Comparison of ENCODE assay signal across 23 mouse cellular contexts in genomic region chr15:77379921-77380320, GRCm38 (mm10). TPM values are rescaled to one million over a fixed set of nuclear protein-coding genes. Genes with fewer than 3 reads are reported as not detected.
"Had no signal": no experiment of that assay in that cellular context is flagged by ENCODE, and none has a peak within 500 bp of the region (broad histone marks: within the 10 kb centered on the region; RNA-seq: fewer than 3 reads in every experiment).

No protein-coding gene starts in this region.

- H3K27me3 ChIP-seq: kidney, embryonic 15.5 days; liver, embryonic 13.5 days; neural tube, embryonic 12.5 days; neural tube, embryonic 15.5 days; stomach, embryonic 15.5 days had no signal

- ATAC-seq: lung, postnatal 0 days had no signal

- H3K4me1 ChIP-seq: kidney, embryonic 15.5 days; neural tube, embryonic 12.5 days; neural tube, embryonic 15.5 days; stomach, embryonic 15.5 days had no signal

- H3K27ac ChIP-seq: kidney, embryonic 15.5 days; left cerebral cortex, adult 2 months; liver, embryonic 13.5 days; macrophage; neural tube, embryonic 12.5 days; neural tube, embryonic 15.5 days; stomach, embryonic 15.5 days had no signal

- H3K36me3 ChIP-seq: kidney, embryonic 15.5 days; liver, embryonic 13.5 days; neural tube, embryonic 12.5 days; neural tube, embryonic 15.5 days; stomach, embryonic 15.5 days had no signal

- H3K4me3 ChIP-seq: kidney, embryonic 15.5 days; left cerebral cortex, adult 2 months; liver, embryonic 13.5 days; neural tube, embryonic 12.5 days; neural tube, embryonic 15.5 days; stomach, embryonic 15.5 days had no signal

- H3K9ac ChIP-seq: kidney, embryonic 15.5 days; liver, embryonic 13.5 days; lung, embryonic 14.5 days; neural tube, embryonic 12.5 days; neural tube, embryonic 15.5 days; stomach, embryonic 15.5 days had no signal

- DNase-seq: kidney, adult 8-10 months; kidney, postnatal 10 days; kidney, postnatal 36 days; layer of hippocampus, postnatal 36 days; liver, embryonic 13.5 days; lung, embryonic 14.5 days; midbrain, embryonic 14.5 days; right cerebral cortex, adult 18-20 months; right cerebral cortex, postnatal 14 days; spleen, adult 18-20 months; thymus, adult 18-20 months; thymus, postnatal 36 days had no signal

- H3K4me2 ChIP-seq: kidney, embryonic 15.5 days; liver, embryonic 13.5 days; lung, embryonic 14.5 days; neural tube, embryonic 12.5 days; neural tube, embryonic 15.5 days; stomach, embryonic 15.5 days had no signal

- H3K9me3 ChIP-seq: liver, embryonic 13.5 days; neural tube, embryonic 12.5 days; neural tube, embryonic 15.5 days; stomach, embryonic 15.5 days had no signal

RNA-seq across cellular contexts. Expression of gene Apol7a, which starts 19.0 kb away (rescaled TPM):
- total RNA-seq: megakaryocyte, adult 5-6 weeks; midbrain, postnatal 0 days had no signal
- polyA plus RNA-seq: limb, embryonic 11.5 days; lung, embryonic 14.5 days; macrophage; midbrain, embryonic 14.5 days; midbrain, postnatal 0 days; neural tube, embryonic 12.5 days; neural tube, embryonic 15.5 days had no signal

RNA-seq across cellular contexts. Expression of gene Apol9a, which starts 31.0 kb away (rescaled TPM):
- total RNA-seq: layer of hippocampus, postnatal 36 days; left cerebral cortex, adult 2 months had no signal
- polyA plus RNA-seq: limb, embryonic 11.5 days; liver, embryonic 16.5 days; lung, embryonic 14.5 days; midbrain, embryonic 14.5 days had no signal
